Mouse (Mus musculus): ENCODE results near the gene Gm37240.

Gm37240 gene

GRCm38 (mm10) chr3:85174542-85175469 is 712.5 kb downstream of the Gm37240 start:
- no peak for DNase-seq

DNA sequence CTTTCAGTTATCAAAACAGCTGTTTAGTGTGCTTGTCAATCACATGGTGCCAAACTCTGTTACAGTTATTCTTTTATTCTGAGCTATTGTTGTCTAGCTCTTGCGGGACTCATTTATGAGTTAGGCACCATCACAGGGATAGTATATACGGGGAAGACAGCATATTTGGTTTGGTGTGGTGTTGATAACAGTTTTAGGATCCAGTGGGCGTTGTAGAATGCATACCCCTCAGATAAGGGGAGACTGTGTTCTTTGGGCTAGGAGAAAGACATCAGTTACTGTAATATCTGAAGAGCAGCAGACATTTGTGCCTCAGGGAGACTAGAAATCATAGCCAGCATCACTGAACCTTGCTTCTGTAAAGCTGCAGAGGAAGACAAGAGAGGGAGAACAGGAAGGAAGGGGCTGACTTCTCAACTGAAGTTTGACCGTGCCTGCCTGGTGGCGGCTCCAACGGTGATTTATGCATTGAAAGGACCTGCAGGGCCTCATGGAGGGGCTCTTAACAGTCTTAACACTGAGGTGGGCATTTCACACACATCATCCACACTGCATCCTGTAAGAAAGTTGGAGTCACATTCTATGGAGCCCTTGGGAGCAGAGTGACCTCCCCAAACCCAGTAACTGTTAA is 713.8 kb downstream of the Gm37240 start:
- no peak for DNase-seq

GRCm38 (mm10) chr3:85172532-85172931 is 714.8 kb downstream of the Gm37240 start:
- no peak for DNase-seq

DNA sequence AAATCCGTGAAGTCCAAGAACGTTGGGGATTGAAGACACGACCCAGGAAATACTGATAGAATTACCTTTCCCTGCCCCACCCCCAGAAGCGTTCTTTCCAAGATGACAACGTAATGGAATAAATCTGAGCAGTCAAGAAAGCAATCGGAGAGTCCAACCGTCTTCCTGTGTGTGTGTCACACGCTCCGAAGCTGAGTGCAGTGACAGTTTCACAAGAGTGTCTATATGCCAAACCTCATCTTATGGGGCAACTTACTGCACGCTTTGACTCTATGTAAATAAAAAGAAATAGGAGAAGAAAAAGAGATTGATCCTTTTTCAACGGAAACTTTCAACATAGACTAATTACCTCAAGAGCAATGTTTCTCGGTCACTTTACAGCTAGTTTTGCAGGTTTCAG is 715.2 kb downstream of the Gm37240 start:
- no peak for DNase-seq

DNA sequence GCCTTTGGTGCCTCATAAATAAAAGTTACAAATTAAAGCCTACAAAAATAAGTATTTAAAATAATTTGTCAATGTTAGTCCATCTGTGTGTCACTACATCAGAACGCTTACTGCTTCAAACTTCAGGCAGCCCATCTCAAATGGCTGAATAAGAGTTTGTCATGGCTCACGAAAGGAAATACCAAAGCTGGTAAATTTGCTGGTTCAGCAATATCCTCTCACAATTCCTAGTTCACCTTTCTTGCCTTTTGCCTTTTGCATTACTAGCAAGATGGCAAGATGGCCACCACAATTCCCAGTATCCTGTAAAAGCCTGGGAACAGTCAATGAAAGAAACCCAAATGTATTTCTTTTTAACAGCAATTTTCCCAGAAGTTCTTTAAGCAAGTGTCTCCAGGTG is 718.5 kb downstream of the Gm37240 start:
- no peak for DNase-seq

GRCm38 (mm10) chr3:85164931-85165330 is 722.4 kb downstream of the Gm37240 start:
- DNase-seq = no peak

DNA sequence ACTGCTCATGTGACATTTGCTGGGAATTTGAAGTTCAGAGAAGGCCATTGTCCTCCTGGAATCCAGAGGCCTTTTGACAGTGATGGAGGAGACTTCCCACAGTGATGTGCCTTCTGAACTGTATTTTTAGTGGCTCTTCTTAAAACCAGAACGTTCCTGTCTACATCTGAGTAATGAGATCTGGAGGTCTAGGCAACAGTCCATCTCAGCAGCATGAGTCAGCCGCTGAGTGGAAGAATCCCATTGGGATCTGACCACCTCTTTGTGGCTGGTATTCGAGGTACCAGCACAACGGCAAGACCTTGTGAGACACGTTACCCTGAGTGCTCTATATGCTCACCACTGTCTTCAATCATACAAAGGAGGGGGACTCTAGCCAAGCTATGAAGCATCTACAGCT is 723.9 kb downstream of the Gm37240 start:
- no peak for DNase-seq

GRCm38 (mm10) chr3:85162430-85162829 is 724.9 kb downstream of the Gm37240 start:
- DNase-seq = no peak

DNA sequence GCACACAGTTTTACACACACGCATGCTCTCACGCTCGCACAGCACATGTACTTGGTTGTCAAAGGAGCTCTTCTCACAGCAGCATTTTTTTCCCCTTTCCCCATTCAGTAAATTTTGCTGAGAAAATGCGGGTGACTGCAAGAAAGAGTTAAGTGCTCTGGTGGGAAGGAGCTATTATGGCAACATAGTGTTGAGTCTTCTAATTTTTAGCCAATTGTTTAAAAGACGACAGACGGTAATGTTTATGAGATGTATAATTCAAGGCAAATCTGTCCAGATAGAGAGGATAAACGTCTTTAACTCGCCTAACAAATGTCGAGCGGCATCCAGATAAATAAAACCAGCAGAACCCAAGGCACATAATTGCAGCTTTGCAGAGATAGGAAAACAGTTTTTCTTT is 726.5 kb downstream of the Gm37240 start:
- no peak for DNase-seq

DNA sequence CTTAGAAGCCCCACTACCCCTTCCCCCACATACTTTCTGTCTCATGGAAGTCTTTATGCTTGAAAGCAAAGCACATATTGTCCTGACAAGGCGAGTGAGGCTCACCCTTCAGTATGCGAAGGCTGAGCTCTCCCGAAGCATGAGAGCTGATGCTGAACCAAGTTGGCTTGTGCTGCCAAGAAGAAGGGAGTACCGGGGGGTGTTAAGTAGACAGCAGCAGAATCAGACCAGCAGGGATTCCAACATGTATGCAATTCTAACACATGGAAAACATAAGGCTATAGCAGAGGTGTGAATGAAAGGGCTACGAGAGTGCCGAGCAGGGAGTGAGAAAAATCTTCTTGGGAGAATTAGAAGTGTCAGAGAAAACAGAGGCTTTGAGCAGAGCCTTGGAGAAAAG is 727.7 kb downstream of the Gm37240 start:
- DNase-seq = no peak

DNA sequence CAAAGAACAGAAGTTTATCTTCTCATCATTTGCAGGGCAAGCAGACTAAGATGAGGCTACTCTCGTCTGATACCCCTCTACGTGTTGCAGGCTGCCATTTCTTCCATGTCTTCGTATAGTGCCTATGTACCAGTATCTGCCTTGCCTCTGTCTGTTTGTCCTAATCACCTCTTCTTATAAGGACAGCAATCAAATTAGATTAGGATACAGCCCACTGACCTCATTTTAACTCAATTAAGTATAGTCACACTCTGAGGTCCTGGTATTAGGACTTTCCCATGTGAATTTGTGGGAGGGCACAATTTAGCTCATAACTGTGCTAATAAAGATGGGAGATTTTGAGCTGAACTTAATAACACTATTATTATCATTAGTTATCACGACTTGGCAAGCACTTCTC is 738.5 kb downstream of the Gm37240 start:
- no peak for DNase-seq

GRCm38 (mm10) chr3:85148038-85148550 is 739.2 kb downstream of the Gm37240 start:
- no peak for DNase-seq

- DNase-seq = no peak
Measured at GRCm38 (mm10) chr3:85145568-85145967, 741.8 kb downstream of the Gm37240 start.

DNA sequence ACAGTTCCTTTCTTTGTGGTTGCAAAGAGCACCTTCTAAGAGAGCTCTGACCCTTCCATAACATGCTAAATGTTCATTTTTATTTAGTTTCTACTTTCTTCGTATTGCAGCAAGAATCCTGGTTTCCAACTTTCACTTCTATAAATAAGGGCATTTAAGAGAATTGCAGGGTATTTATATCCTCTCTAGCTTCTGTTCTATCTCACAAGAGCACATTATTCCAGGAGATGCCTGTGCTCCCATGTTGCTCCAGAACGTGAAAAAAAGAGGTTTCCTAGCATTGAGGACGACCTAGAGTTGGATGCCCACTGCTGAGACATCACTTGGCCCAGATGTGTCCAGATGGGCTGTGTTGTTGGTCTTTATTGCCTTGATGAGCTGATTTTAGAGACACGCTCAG is 742.2 kb downstream of the Gm37240 start:
- no peak for DNase-seq

GRCm38 (mm10) chr3:85144425-85144824 is 742.9 kb downstream of the Gm37240 start:
- DNase-seq = no peak

GRCm38 (mm10) chr3:85140488-85140887 is 746.8 kb downstream of the Gm37240 start:
- no peak for DNase-seq

- DNase-seq = no peak
Measured at GRCm38 (mm10) chr3:85138407-85138806, 748.9 kb downstream of the Gm37240 start.

DNA sequence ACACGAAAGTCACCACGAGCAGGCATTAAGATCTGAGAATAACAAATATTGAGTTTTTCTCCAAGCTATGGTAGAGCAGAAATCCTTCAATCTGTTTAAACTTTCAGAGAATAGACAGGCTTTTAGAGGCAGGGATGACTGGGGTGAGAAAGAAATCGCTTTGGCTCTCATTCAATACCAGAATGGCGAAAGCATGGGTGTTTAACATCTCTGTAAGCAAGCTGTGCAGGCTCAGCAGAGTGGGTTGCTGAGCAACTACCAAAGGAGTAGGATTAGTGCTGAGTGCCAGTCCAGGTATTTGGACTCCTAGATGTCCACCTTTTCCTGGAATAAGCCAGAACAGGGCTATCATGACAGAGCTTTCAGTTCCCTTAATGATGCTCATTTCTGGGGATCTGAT is 753.8 kb downstream of the Gm37240 start:
- no peak for DNase-seq

- DNase-seq = no peak
Measured at GRCm38 (mm10) chr3:85131878-85132277, 755.4 kb downstream of the Gm37240 start.

DNA sequence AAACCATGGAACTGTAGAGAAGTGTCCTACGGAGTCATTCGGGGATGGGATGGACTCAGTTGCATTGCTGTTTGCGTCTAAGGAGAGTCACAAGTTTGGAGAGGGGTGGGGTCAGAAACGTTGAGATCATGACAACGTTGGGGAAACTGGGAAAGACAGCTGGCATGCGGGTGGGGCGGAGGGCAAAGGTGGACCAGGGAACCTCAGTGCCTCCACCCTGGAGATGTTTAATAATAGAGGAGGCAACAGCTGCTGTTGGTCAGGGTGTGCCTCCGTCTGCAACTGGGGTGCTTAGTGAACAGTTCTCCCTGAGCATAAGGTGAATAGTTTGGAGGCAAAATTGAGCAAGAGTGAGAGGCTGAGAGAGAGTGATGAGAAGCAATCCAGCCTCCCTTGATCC is 758.8 kb downstream of the Gm37240 start:
- no peak for DNase-seq

GRCm38 (mm10) chr3:85126970-85127369 is 760.3 kb downstream of the Gm37240 start:
- DNase-seq = peak; percentile 29 to 45

- DNase-seq = no peak
Measured at GRCm38 (mm10) chr3:85125471-85125870, 761.8 kb downstream of the Gm37240 start.

DNA sequence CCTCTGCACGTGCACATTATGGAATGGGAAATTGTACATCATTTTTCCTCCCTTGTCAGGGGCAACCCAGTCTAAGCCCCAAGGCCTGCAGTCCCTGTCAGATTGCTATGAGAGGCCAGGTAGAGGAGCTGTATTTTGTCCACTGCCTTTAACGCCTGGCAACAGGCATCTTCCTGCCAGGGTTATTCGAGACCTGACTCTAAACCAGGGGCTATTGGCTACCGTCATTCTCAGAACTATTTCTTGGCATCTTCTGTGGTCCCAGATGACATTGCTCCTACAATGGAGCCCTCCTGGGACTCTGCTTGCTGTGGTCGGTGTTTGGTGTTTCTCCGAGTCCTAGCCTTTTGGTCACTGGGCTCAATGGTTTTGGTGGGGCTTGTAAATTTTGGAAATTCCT is 762.4 kb downstream of the Gm37240 start:
- no peak for DNase-seq

DNA sequence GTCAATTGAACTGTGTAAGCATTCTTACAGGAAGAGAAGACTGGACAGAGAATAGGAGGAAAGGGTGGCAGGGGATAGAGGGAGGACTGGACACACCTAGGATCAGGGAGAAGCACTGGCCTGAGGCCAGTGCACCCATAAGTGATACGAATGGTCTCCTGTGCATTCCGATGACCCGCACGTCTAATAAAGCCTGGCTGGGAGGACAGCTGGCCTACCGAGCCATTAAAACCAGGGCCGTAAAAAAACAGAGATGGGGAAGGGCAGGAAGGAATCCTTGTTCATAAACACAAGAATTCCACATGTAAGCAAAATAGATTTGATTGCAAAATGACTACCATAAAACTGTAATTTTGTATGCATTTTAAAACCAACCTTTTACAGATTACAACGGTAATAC is 762.9 kb downstream of the Gm37240 start:
- DNase-seq = no peak

Measured in thymus, postnatal 36 days (tissue).